Mouse (Mus musculus): ENCODE data around the gene Map4k1. TPM values are rescaled to one million over a fixed set of nuclear protein-coding genes. Genes with fewer than 3 reads are reported as not detected.

Map4k1 gene
- total RNA-seq, 2 experiments from 2014 or later = 0.25 to 0.33 TPM

DNA sequence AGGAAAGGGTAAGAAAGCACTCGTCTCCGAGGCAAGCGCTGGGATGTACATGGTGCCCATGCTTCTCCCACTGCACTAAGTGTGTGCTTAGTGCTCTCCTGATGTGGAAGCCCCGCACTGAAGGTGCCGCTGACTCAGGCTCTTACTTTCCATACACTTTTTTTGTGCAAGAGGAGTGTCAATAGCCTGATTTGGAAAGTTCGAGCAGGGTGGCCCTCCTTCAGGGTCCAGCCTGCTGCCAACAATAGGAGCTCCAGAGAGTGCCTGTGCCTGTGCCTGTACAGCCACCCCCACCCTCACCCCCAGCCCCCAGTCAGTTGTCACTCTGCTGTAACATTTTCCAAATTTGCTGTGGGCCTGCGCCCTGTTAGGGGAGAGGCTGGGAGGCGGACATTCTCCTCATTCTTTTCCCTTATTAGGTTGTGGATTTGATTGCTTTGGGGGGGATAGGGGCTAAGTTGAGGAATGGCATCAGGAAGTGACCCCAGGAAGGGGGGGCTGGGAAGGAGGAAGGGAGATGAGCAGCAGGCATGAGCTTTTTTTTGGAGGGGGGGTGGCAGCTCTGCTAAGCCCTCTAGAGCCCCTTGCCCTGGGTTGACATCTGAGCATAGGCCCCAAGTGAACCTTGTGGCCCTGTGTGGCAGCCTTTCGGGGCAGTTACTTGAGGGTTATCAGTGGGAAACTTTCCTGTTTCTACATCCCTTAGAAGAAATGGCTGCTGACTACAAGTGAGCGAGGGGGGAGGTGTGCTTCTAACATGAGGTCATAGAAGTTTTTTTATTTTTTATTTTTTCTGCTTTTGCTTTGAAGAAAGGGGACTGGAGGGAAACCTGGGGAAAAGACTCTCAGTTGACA is 36.2 kb upstream of the Map4k1 start:
- H3K4me3 ChIP-seq = peak overlapping the region; percentile 36
- DNase-seq = peak; percentile 16
- H3K27ac ChIP-seq = peak overlapping the region; percentile 92
- no peak for TF ChIP-seq CTCF (IDR thresholded peaks at IDR 0.05)
- intact Hi-C loops (cut with DNase I) = no loop called here

DNA sequence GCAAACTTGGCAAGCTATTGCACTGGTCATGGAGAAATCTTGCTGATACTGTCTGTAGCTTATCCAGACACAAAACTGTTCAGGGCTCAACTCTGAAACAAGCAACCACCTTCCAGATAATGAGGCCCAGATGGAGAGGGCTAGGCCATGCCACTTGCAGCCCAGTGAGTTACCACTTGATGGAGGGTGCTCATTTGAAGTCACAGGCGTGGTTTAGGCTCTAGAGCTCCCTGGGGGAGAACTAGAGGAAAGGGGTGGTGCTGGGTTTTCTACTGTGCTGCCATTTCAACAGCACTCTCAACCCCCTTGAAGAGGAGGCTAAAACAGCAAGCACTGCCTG is 35.6 kb upstream of the Map4k1 start:
- Histone ChIP-seq H3K27ac (peak overlapping the region; percentile 92), H3K4me3 (no peak overlapping the region; the same call in 1 of the 2 replicates)
- intact Hi-C loops (cut with DNase I) = no loop called here
- no peak for DNase-seq
- no peak for TF ChIP-seq CTCF (IDR thresholded peaks at IDR 0.05)

DNA sequence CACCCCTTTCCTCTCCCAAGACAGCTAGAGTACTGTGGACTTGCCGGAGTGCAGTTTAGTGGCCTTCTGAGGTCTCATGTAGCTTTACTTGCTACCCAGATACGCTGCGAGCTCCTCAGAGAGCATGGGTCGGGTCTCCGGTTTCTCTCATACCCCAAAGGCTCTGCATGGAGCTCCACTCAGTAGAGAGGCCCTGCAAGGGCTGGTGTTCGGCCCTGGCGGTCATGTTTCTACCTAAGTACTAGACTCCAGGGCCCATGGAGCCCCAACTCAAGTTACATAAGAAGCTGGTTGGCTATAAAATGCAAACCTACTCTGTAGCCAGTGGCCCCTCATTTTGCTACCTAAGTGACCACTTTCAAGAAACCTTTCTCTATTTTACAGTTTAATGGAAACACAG is 33.1 kb upstream of the Map4k1 start:
- no peak for TF ChIP-seq CTCF (IDR thresholded peaks at IDR 0.05)

DNA sequence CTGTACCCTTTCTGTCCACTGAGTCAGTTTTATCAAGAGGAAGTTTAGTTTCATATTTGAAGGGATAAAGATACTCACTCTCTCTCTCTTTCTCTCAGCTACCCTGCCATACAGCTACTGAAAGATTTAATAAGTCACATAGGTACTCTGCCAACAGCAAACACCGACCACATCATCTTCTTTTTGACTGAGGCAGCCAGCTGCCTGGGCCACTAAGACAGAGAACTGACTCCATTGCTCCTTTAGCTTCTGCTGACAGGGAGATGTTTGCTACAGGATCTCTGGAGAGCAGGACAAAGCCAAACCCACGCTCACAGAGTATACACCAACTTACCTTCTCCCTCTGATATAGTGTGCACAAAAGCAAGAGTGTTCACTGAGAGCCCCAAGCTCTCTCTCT is 32.6 kb upstream of the Map4k1 start:
- TF ChIP-seq CTCF (IDR thresholded peaks at IDR 0.05) = no peak
- no peak overlapping the region for H3K4me3 ChIP-seq
- intact Hi-C loops (cut with DNase I) = no loop called here
- no peak for DNase-seq
- H3K27ac ChIP-seq = peak overlapping the region; percentile 92

More for the DNA sequence above, 33.1 kb upstream of the Map4k1 start:
- Histone ChIP-seq H3K4me3 (no peak overlapping the region), H3K27ac (peak overlapping the region; percentile 92)
- peak; percentile 23 for DNase-seq
- intact Hi-C loops (cut with DNase I) = no loop called here

DNA sequence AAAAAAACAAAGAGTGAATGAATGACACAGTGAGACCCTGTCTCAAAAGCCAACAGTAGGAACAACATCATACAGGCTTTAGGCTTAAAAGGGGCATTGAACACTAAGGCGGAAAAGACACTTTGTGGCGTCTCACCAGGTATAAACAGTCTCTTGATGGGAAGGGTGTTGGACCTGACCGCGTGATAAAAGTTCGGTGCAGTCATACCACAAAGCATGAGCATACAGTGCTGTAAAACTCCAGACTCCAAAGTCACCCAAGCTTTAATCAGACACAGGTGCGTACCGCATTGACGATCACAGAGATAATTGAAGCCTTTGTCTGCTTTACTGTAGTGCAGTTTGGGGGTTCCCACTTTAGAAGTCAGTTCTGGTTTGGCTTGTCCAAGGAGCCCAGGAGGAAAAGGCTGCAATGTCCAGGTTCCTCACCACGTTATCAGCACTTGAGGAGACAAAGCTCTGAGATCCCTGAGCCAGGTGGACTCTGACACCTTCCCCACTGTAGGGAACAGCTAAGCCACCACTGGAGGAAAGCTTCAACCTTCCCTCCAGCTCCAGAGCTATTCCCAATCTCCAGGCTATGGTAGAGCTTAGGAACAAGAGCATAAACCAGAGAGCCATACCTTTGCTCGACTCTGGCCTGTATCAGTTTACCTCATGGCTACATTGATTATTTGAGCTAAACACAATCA is 31.4 kb upstream of the Map4k1 start:
- no peak overlapping the region for H3K4me3 ChIP-seq
- no peak for DNase-seq
- peak overlapping the region; percentile 92 for H3K27ac ChIP-seq
- TF ChIP-seq CTCF (IDR thresholded peaks at IDR 0.05) = no peak
- intact Hi-C loops (cut with DNase I) = no loop called here

DNA sequence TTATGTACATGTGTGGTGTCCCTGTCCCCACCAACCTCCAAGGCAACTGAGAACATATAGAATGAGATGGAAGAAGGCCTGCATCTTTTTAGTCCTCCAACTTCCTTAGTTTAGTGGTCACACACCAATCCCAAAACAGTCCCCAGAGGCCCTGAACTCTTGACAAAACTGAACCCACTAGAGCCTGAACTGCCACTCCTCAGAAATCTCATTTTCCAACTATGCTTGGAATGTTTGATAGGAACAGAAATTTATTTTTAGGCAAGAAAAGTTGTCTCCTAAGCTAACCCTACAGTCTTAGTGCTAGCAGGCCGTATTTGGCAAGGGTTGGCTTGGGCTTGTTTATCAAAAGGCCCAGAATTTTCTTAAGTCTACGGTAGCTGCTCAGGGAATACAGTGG is 30.1 kb upstream of the Map4k1 start:
- peak overlapping the region; percentile 92 for H3K27ac ChIP-seq
- peak; percentile 17 for DNase-seq
- intact Hi-C loops (cut with DNase I) = no loop called here
- TF ChIP-seq CTCF (IDR thresholded peaks at IDR 0.05) = no peak
- no peak overlapping the region for H3K4me3 ChIP-seq

DNA sequence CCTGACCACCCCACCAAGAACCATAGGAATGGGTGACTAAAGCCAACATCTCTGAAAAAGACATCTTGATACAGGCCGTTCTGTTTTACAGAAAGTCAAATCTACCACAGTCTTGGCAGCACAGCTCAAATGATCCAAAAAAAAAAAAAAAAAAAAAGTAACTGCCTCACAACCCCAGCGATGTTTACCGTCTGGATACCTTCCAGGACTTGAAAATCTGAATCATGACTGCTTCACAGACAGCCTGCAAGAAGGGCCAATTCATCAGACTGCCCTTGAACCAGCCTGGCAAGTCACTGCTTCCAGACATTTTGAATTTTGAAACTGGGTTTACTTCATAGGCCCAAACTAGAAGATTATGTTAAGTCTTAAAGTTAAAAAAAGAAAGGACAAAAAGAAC is 29.1 kb upstream of the Map4k1 start:
- intact Hi-C loops (cut with DNase I) = no loop called here
- peak overlapping the region; percentile 92 for H3K27ac ChIP-seq
- no peak for TF ChIP-seq CTCF (IDR thresholded peaks at IDR 0.05)
- H3K4me3 ChIP-seq = no peak overlapping the region
- DNase-seq = no peak

DNA sequence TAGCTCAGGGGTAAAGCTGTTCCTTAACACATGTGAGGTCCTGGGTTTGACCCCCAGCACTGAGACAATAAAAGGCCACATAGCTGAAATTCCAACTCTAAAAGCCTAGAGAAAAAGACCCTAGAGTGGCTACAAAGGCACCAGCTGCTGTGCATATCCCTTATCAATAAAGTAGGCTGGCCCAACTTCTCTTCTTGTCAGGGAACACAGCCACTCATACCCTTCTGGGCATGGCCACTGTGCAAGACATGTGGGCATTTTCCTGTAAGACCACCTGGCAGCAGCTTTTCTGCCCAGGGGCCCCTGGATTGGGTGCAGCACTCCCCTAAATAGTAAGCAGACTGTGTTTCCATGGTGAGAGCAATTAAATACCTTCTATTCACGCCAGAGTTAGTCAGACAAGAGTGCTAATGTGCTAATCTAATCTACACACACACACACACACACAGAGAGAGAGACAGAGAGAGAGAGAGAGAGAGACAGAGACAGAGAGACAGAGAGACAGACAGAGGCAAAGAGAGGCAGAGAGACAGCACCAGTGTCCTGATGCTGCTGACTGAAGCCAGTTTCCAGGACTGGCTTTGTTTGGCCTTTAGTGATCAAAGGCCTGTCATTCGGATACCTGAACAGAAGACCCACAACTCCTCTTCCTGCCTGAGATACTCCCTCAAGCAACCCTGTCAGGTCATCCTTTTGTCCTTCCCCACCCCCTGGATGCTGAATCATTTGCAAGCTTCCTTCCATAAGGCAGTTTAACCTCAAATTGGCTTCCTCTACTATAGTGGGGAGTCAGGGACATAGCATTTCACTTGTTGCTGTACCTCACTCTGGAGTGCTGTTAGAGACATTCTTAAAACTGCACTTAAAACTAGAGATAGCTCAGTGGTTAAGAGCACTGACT is 28.1 kb upstream of the Map4k1 start:
- no peak for DNase-seq
- intact Hi-C loops (cut with DNase I) = no loop called here
- H3K27ac ChIP-seq = peak overlapping the region; percentile 92
- H3K4me3 ChIP-seq = no peak overlapping the region
- TF ChIP-seq CTCF (IDR thresholded peaks at IDR 0.05) = no peak

DNA sequence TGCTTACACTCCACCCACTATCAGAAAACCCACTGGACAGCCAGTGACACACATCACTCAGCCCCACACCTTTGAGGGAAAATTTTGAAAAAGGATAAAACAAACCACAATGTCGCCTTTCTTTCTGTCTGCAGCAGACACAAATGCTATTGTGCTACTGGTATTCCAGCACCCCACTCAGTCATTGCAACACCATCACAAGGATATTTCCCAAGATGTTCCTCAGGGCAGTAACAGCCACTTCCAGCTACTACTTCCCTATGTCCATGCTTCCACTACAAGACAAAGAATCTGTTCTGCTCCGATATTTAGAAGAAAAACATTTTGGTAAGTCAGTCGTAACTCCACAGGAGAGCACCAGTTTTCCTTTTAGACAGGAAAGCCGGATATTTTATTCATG is 27.1 kb upstream of the Map4k1 start:
- no peak for DNase-seq
- no peak for TF ChIP-seq CTCF (IDR thresholded peaks at IDR 0.05)
- intact Hi-C loops (cut with DNase I) = no loop called here
- Histone ChIP-seq H3K4me3 (0 out of 2 replicates have a peak overlapping the region, but pooled peaks have one; percentile 0), H3K27ac (peak overlapping the region; percentile 92)

DNA sequence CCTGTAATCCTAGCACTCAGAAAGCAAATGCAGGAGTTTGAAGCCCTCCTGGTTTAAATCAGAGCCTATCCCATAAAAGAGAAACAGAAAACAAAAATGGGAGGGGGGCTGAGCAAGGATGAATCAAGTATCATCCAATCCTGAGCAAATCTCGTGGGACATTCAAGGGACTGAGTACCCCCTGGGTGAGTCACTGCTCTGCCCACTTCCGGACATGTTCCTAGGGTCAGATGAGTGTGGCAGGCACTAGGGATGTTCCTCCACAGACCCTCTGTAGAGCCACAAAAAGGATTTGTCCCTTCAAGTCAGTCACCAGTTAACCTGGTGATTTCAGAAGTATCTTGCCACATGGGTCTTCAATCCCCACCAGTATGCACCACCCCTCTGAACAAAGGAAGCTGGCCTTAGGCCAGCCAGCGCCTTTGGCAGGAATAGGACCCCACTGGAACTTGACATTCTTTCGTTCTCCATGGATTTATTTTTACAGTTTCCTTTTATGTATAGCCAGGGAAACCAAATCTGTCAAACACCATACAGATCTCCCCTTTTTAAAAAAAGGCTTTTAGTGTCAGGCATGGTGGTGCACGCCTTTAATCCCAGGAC is 26.5 kb upstream of the Map4k1 start:
- Histone ChIP-seq H3K4me3 (peak overlapping the region; percentile 0; the same call in 1 of the 2 replicates), H3K27ac (peak overlapping the region; percentile 92)
- intact Hi-C loops (cut with DNase I) = no loop called here
- TF ChIP-seq CTCF (IDR thresholded peaks at IDR 0.05) = no peak
- DNase-seq = no peak

DNA sequence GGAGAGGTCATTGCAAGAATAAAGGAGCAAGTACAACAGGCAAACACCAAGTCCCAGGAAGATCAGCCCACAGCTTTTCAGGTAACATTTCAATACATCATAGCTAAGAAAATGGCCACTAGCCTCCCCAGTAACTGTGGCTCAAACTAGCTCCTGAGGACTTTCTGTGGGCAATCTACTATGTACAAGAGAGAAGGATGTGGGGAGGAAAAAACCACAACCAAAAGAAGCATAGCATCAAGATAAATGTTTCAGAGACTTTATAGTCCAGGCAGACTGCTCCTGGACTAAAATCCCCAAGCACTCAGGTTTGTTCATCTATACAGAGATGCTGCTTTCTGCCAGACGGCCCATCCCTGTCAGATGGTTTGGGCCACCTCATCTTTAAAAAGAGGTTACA is 25.6 kb upstream of the Map4k1 start:
- intact Hi-C loops (cut with DNase I) = no loop called here
- H3K27ac ChIP-seq = peak overlapping the region; percentile 92
- no peak for TF ChIP-seq CTCF (IDR thresholded peaks at IDR 0.05)
- H3K4me3 ChIP-seq = no peak overlapping the region
- DNase-seq = no peak

DNA sequence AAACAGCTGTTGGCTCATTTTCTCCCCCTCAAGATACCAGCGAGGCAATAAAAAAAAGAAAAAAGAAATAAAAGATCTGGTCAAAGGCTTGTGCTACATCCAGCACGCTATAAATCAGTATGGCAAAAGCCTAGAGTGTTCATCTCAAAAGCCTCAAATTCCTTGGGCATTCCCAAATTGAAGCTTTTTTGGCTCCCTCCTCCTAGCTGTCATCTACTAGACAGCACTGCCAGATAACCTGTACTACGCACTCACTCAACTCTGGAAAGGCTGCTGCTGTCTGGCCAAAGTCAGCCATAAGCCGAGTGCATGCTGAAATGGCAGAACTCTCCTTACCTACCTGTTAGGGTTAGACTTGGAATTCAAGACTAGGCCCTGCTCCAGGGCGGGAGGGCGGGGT is 24.6 kb upstream of the Map4k1 start:
- intact Hi-C loops (cut with DNase I) = no loop called here

More for the DNA sequence above, 24.6 kb upstream of the Map4k1 start:
- DNase-seq = no peak
- peak overlapping the region; percentile 92 for H3K27ac ChIP-seq
- peak overlapping the region; percentile 29 for H3K4me3 ChIP-seq
- TF ChIP-seq CTCF (IDR thresholded peaks at IDR 0.05) = no peak

Measured in gastrocnemius, adult 2 months (tissue).